In genomic region chr1:133050001-133050431, GRCm38 (mm10) we compare ENCODE assay signal across 13 mouse cellular contexts. TPM values are rescaled to one million over a fixed set of nuclear protein-coding genes. Genes with fewer than 3 reads are reported as not detected.
DNase-seq lines count a peak whose midpoint lies in the region; ATAC-seq and TF ChIP-seq lines count a peak whose summit lies in the region.
"Had no signal": no experiment of that assay in that cellular context is flagged by ENCODE, and none has a peak within 500 bp of the region (broad histone marks: within the 10 kb centered on the region; RNA-seq: fewer than 3 reads in every experiment).

No protein-coding gene starts in this region.

- no peak for TF ChIP-seq CTCF in brain, embryonic 14.5 days (IDR thresholded peaks at IDR 0.05; ENCODE audit: borderline replicate concordance, extremely low read depth, insufficient read depth, insufficient read length)
- no peak for TF ChIP-seq CTCF in small intestine, adult 2 months (IDR thresholded peaks at IDR 0.05; ENCODE audit: extremely low read depth, insufficient read length, insufficient replicate concordance, low read depth, low read length)

- no peak overlapping the region for H3K9ac ChIP-seq in midbrain, embryonic 16.5 days (ENCODE audit: low read depth, low read length)
- H3K9ac ChIP-seq: limb, embryonic 12.5 days; lung, embryonic 14.5 days had no signal

- H3K27me3 ChIP-seq in midbrain, embryonic 10.5 days (ENCODE audit: low read depth, poor library complexity, severe bottlenecking) = no peaks in the 10 kb centered on the region
- no peaks in the 10 kb centered on the region for H3K27me3 ChIP-seq in midbrain, embryonic 16.5 days (ENCODE audit: control insufficient read depth, insufficient read depth, low read depth, low read length)
- H3K27me3 ChIP-seq in small intestine, adult 2 months (ENCODE audit: control insufficient read depth, insufficient read depth, low read length) = no peaks in the 10 kb centered on the region
- H3K27me3 ChIP-seq: limb, embryonic 12.5 days had no signal

- no peak overlapping the region for H3K4me2 ChIP-seq in midbrain, embryonic 16.5 days (ENCODE audit: low read length)
- H3K4me2 ChIP-seq: limb, embryonic 12.5 days; lung, embryonic 14.5 days had no signal

- DNase-seq in heart, adult 11 months = peak; percentile 91
- DNase-seq in heart, postnatal 25 days (ENCODE audit: low spot score) = no peak
- no peak for DNase-seq in midbrain, embryonic 10.5 days (ENCODE audit: low spot score)
- peak; percentile 35 for DNase-seq in brain, embryonic 14.5 days (ENCODE audit: low read depth)
- no peak for DNase-seq in lung, postnatal 36 days
- DNase-seq: gastrocnemius, postnatal 36 days; kidney, adult 11 months; lung, embryonic 14.5 days had no signal

- H3K36me3 ChIP-seq in midbrain, embryonic 10.5 days = 0 out of 2 replicates have a peak, but pooled peaks cover 3% of the 10 kb centered on the region
- H3K36me3 ChIP-seq in midbrain, embryonic 16.5 days (ENCODE audit: control insufficient read depth, insufficient read depth, low read length) = no peaks in the 10 kb centered on the region
- peaks cover 2% of the 10 kb centered on the region; the same call in 1 of the 2 replicates for H3K36me3 ChIP-seq in small intestine, adult 2 months (ENCODE audit: control insufficient read depth, insufficient read depth, low read length)
- H3K36me3 ChIP-seq: limb, embryonic 12.5 days had no signal

- TF ChIP-seq POLR2A in brain, embryonic 14.5 days (IDR thresholded peaks at IDR 0.05; ENCODE audit: borderline replicate concordance, extremely low read depth, insufficient read depth, insufficient read length, poor library complexity, severe bottlenecking) = no peak
- no peak for TF ChIP-seq POLR2A in small intestine, adult 2 months (IDR thresholded peaks at IDR 0.05; ENCODE audit: low read depth, low read length)

- H3K4me1 ChIP-seq in midbrain, embryonic 10.5 days = peaks cover 91% of the 10 kb centered on the region
- H3K4me1 ChIP-seq in midbrain, embryonic 16.5 days (ENCODE audit: control insufficient read depth, insufficient read depth, low read length) = peaks cover 34% of the 10 kb centered on the region
- H3K4me1 ChIP-seq in small intestine, adult 2 months (ENCODE audit: control insufficient read depth, insufficient read depth, insufficient read length, low read length) = peaks cover 32% of the 10 kb centered on the region

- no peak for ATAC-seq in midbrain, embryonic 16.5 days
- ATAC-seq: activated CD4-positive, CD25-positive, alpha-beta regulatory T cell, adult 4 months; forebrain, embryonic 14.5 days had no signal

- WGBS in midbrain, embryonic 10.5 days = 25% methylated on average over 11 of the region's 11 CpGs
- 30% methylated on average over 11 of the region's 11 CpGs for WGBS in midbrain, embryonic 16.5 days
- 35% methylated on average over 11 of the region's 11 CpGs for whole genome bisulfite sequencing in small intestine, adult 2 months

- intact Hi-C loops in heart, postnatal 25 days (cut with DNase I) = no loop called here

- H3K9me3 ChIP-seq in midbrain, embryonic 10.5 days (replicated peaks) = no peaks in the 10 kb centered on the region
- H3K9me3 ChIP-seq in midbrain, embryonic 16.5 days (replicated peaks; ENCODE audit: control insufficient read depth, low read length, poor library complexity, severe bottlenecking) = no peaks in the 10 kb centered on the region
- H3K9me3 ChIP-seq: limb, embryonic 12.5 days had no signal

- peak overlapping the region; percentile 55 for H3K27ac ChIP-seq in midbrain, embryonic 10.5 days (replicated peaks)
- no peak overlapping the region for H3K27ac ChIP-seq in midbrain, embryonic 16.5 days (ENCODE audit: low read length)
- peak overlapping the region; percentile 94 for H3K27ac ChIP-seq in small intestine, adult 2 months (ENCODE audit: insufficient read depth, low read depth, low read length)
- H3K27ac ChIP-seq: limb, embryonic 12.5 days had no signal

- H3K4me3 ChIP-seq in midbrain, embryonic 10.5 days = peak overlapping the region; percentile 86; the same call in 1 of the 2 replicates
- no peak overlapping the region for H3K4me3 ChIP-seq in midbrain, embryonic 16.5 days (ENCODE audit: low read depth, low read length)
- peak overlapping the region; percentile 24; the same call in 1 of the 2 replicates for H3K4me3 ChIP-seq in small intestine, adult 2 months (ENCODE audit: low read depth, low read length)
- H3K4me3 ChIP-seq: limb, embryonic 12.5 days had no signal

RNA-seq across cellular contexts. Expression of gene Pik3c2b, which starts 4.5 kb away (rescaled TPM):
- 10 to 100 TPM; 19.9 to 21.2 TPM for total RNA-seq in heart, postnatal 25 days (2021)
- polyA plus RNA-seq in midbrain, embryonic 10.5 days (2016; fragmentation: Nextera tagmentation; extraction: Ambion mirVana) = 14.1 and 18.2 TPM in 2 replicates
- 12.3 and 14.0 TPM in 2 replicates for polyA plus RNA-seq in midbrain, embryonic 16.5 days (2015; fragmentation: Nextera tagmentation; extraction: Ambion mirVana)
- 27.2 and 31.2 TPM in 2 replicates for polyA plus RNA-seq in brain, embryonic 14.5 days (2012; rRNA removed)
- polyA plus RNA-seq in small intestine, adult 2 months (2012; rRNA removed) = 13.2 and 23.9 TPM in 2 replicates

RNA-seq across cellular contexts. Expression of gene Mdm4, which starts 19.7 kb away (rescaled TPM):
- 10 to 100 TPM; 25.0 to 29.0 TPM for total RNA-seq in heart, postnatal 25 days (2021)
- 34.6 and 37.7 TPM in 2 replicates for polyA plus RNA-seq in midbrain, embryonic 10.5 days (2016; fragmentation: Nextera tagmentation; extraction: Ambion mirVana)
- 35.4 and 40.8 TPM in 2 replicates for polyA plus RNA-seq in midbrain, embryonic 16.5 days (2015; fragmentation: Nextera tagmentation; extraction: Ambion mirVana)
- 113 and 132 TPM in 2 replicates for polyA plus RNA-seq in brain, embryonic 14.5 days (2012; rRNA removed)
- polyA plus RNA-seq in small intestine, adult 2 months (2012; rRNA removed) = 6.1 and 11.2 TPM in 2 replicates

Comparison
In these comparisons a context has a peak if more than half of its experiments do, and no peak if none do; other contexts are left out.
1. DNase-seq: peak in heart, adult 11 months (single experiment) and brain, embryonic 14.5 days (single experiment); none in heart, postnatal 25 days (single experiment), midbrain, embryonic 10.5 days (single experiment) and lung, postnatal 36 days (single experiment).